Mouse (Mus musculus) ES-E14 (cell line): ENCODE measurements at regions not wholly inside any gene's neighbourhood (a gene's known extent, or its start where the extent isn't known, plus 50 kb on each side); places are given as distances from the start of the nearest gene placed in this dataset.

Experiments
- DNase-seq: peaks from one replicate; pipeline ENCODE4 v3.0.0-alpha.2; 2013; ENCODE audit warnings: low read depth, low spot score
- H3K27ac ChIP-seq: 2 replicates; pipeline ENCODE4 v1.5.1; 2012; ENCODE audit warnings: low read depth, mild to moderate bottlenecking, low read length, moderate library complexity, mixed read lengths; ENCODE audit not compliant: poor library complexity, insufficient read depth, severe bottlenecking
- H3K36me3 ChIP-seq: 2 replicates; pipeline ENCODE4 v1.6.1; 2012; ENCODE audit warnings: mild to moderate bottlenecking, low read length, moderate library complexity, mixed read lengths; ENCODE audit not compliant: control insufficient read depth, poor library complexity, insufficient read depth, severe bottlenecking
- H3K4me1 ChIP-seq, 2 experiments: fragments of 150-350 bp in 1 of 2; sonication (generic) in 1 of 2; 2 replicates each; pipeline ENCODE4 v1.6.1; 2012; ENCODE audit warnings: low read length in 2 of 2, mild to moderate bottlenecking in 1 of 2, mixed read lengths in 1 of 2; ENCODE audit not compliant: control insufficient read depth in 2 of 2, insufficient read depth in 2 of 2, poor library complexity in 1 of 2
- H3K4me3 ChIP-seq, 2 experiments: fragments of 150-350 bp in 1 of 2; sonication (generic) in 1 of 2; 2 replicates each; pipeline ENCODE4 v1.5.1; 2012; ENCODE audit warnings: low read length in 2 of 2, low read depth in 1 of 2, mild to moderate bottlenecking in 1 of 2, mixed read lengths in 1 of 2; ENCODE audit not compliant: insufficient read depth in 1 of 2, poor library complexity in 1 of 2, severe bottlenecking in 1 of 2
- H3K9ac ChIP-seq: 2 replicates; pipeline ENCODE4 v1.6.1; 2012; ENCODE audit warnings: low read depth, mild to moderate bottlenecking, low read length, mixed read lengths; ENCODE audit not compliant: poor library complexity, insufficient read depth, severe bottlenecking
- H3K9me3 ChIP-seq: fragments of 150-350 bp; sonication (generic); 2 replicates; pipeline ENCODE4 v1.6.1; 2012; ENCODE audit warnings: low read depth, mild to moderate bottlenecking, low read length; ENCODE audit not compliant: control insufficient read depth, insufficient read depth
- ZNF384 ChIP-seq: IDR thresholded peaks from 2 replicates; pipeline ENCODE4 v1.6.1; 2012; ENCODE audit warnings: low read depth, low read length, inconsistent platforms
- in situ Hi-C, 2 experiments: fragments of 600-800 bp; cut with MboI; formaldehyde crosslinking; loops; one replicate each; pipeline ENCODE4 v1.15.1; 2025; ENCODE audit warnings: low sequenced_read_pairs in 2 of 2, inconsistent platforms in 1 of 2; ENCODE audit not compliant: unreplicated experiment in 2 of 2

DNA sequence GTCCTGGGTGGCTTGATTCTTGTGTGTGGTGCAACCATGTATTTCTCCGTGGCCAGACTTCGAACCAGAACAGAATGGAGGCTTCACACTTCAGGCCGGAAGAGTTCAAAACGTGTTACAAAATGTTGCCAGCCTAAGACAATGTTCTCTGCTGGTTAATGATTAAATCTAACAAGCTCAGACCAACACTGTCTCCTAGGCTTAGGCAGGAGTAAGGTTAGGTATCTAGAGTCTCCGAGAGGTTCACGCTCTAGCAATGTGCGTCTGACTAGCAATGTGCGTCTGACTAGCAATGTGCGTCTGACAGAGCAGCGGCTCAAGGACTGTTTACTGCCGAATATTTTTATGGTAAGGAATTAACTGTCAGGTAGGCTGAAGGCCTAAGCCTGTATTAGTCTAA lies 81.5 kb downstream of the Suclg1 start:
- H3K9ac ChIP-seq, result no peak overlapping the region
- H3K4me1 ChIP-seq, result no peaks in the 10 kb centered on the region
- no peak for TF ChIP-seq ZNF384
- no peak overlapping the region for H3K27ac ChIP-seq
- in situ Hi-C loops, result no loop called here
- H3K9me3 ChIP-seq, result no peaks in the 10 kb centered on the region
- H3K4me3 ChIP-seq, result no peak overlapping the region
- no peak for DNase-seq
- H3K36me3 ChIP-seq, result no peaks in the 10 kb centered on the region
